Mouse (Mus musculus) adrenal gland, adult 8-10 months (tissue): Measurements from ENCODE around the gene Lonrf2. TPM values are rescaled to one million over a fixed set of nuclear protein-coding genes. Genes with fewer than 3 reads are reported as not detected.
A peak's percentile ranks its signal among the peaks of the same experiment; 100 is the strongest.

Experiments used
- DNase-seq: peaks from one replicate; pipeline ENCODE4 v3.0.0; 2022
- total RNA-seq, 4 experiments: library from RNA; stranded (reverse); gene quantifications; 2 replicates each; pipeline ENCODE4 v1.2.4; 2022

Lonrf2 gene
- total RNA-seq, 4 experiments from 2014 or later: 9.6 to 13.5 (median 10.3) TPM

- peak; percentile 8 for DNase-seq
Observed at GRCm38 (mm10) chr1:38835568-38836476, 689 bp downstream of the Lonrf2 start.

- DNase-seq: no peak
Observed at GRCm38 (mm10) chr1:38834899-38835298, 1.6 kb downstream of the Lonrf2 start.

GRCm38 (mm10) chr1:38824926-38825325 lies 11.6 kb downstream of the Lonrf2 start:
- no peak for DNase-seq

GRCm38 (mm10) chr1:38823851-38824250 lies 12.7 kb downstream of the Lonrf2 start:
- no peak for DNase-seq

GRCm38 (mm10) chr1:38819691-38820090 lies 16.8 kb downstream of the Lonrf2 start:
- DNase-seq: no peak

- DNase-seq: no peak
Observed at GRCm38 (mm10) chr1:38817671-38818070, 18.8 kb downstream of the Lonrf2 start.

GRCm38 (mm10) chr1:38817268-38817667 lies 19.2 kb downstream of the Lonrf2 start:
- no peak for DNase-seq

- no peak for DNase-seq
Observed at GRCm38 (mm10) chr1:38816306-38816705, 20.2 kb downstream of the Lonrf2 start.

GRCm38 (mm10) chr1:38807121-38807520 lies 29.4 kb downstream of the Lonrf2 start:
- DNase-seq: no peak

- no peak for DNase-seq
Observed at GRCm38 (mm10) chr1:38800402-38800801, 36.1 kb downstream of the Lonrf2 start.

GRCm38 (mm10) chr1:38799304-38799703 lies 37.2 kb downstream of the Lonrf2 start:
- DNase-seq: no peak

GRCm38 (mm10) chr1:38796936-38797335 lies 39.6 kb downstream of the Lonrf2 start:
- DNase-seq: no peak

GRCm38 (mm10) chr1:38795496-38795895 lies 41.0 kb downstream of the Lonrf2 start:
- DNase-seq: no peak

GRCm38 (mm10) chr1:38791016-38791810 lies 45.3 kb downstream of the Lonrf2 start:
- no peak for DNase-seq

- DNase-seq: no peak
Observed at GRCm38 (mm10) chr1:38789988-38790602, 46.4 kb downstream of the Lonrf2 start.

GRCm38 (mm10) chr1:38788904-38789303 lies 47.6 kb downstream of the Lonrf2 start:
- no peak for DNase-seq

- no peak for DNase-seq
Observed at GRCm38 (mm10) chr1:38787443-38787842, 49.1 kb downstream of the Lonrf2 start.

GRCm38 (mm10) chr1:38786358-38786757 lies 50.2 kb downstream of the Lonrf2 start:
- peak; percentile 42 for DNase-seq

- DNase-seq: no peak
Observed at GRCm38 (mm10) chr1:38778271-38778670, 58.2 kb downstream of the Lonrf2 start.

GRCm38 (mm10) chr1:38777500-38777899 lies 59.0 kb downstream of the Lonrf2 start:
- DNase-seq: no peak

- DNase-seq: no peak
Observed at GRCm38 (mm10) chr1:38775713-38776112, 60.8 kb downstream of the Lonrf2 start.

GRCm38 (mm10) chr1:38770676-38771075 lies 65.8 kb downstream of the Lonrf2 start:
- no peak for DNase-seq

GRCm38 (mm10) chr1:38769920-38770319 lies 66.6 kb downstream of the Lonrf2 start:
- no peak for DNase-seq
